12 mouse cellular contexts compared by ENCODE assay signal in genomic region chr13:85724616-85725015, GRCm38 (mm10).
"Had no signal": no experiment of that assay in that cellular context is flagged by ENCODE, and none has a peak within 500 bp of the region (broad histone marks: within the 10 kb centered on the region; RNA-seq: fewer than 3 reads in every experiment).

No protein-coding gene starts in this region.

- H3K9ac ChIP-seq: limb, embryonic 12.5 days; liver, embryonic 13.5 days; liver, postnatal 0 days; lung, embryonic 15.5 days; neural tube, embryonic 13.5 days had no signal

- H3K4me1 ChIP-seq: limb, embryonic 12.5 days; liver, embryonic 13.5 days; lung, embryonic 15.5 days; neural tube, embryonic 13.5 days had no signal

- H3K9me3 ChIP-seq: limb, embryonic 12.5 days; liver, embryonic 13.5 days; lung, embryonic 15.5 days; neural tube, embryonic 13.5 days had no signal

- H3K36me3 ChIP-seq: limb, embryonic 12.5 days; liver, embryonic 13.5 days; lung, embryonic 15.5 days; neural tube, embryonic 13.5 days had no signal

- H3K27ac ChIP-seq: left cerebral cortex, adult 2 months; limb, embryonic 12.5 days; liver, embryonic 13.5 days; lung, embryonic 15.5 days; neural tube, embryonic 13.5 days had no signal

- DNase-seq: kidney, postnatal 25 days; liver; liver, embryonic 13.5 days; liver, postnatal 0 days; lung, postnatal 14 days; midbrain, embryonic 14.5 days; right cerebral cortex, postnatal 14 days; thymus, postnatal 4 days had no signal

- H3K4me2 ChIP-seq: limb, embryonic 12.5 days; liver, embryonic 13.5 days; lung, embryonic 15.5 days; neural tube, embryonic 13.5 days had no signal

- H3K27me3 ChIP-seq: limb, embryonic 12.5 days; liver, embryonic 13.5 days; lung, embryonic 15.5 days; neural tube, embryonic 13.5 days had no signal

- H3K4me3 ChIP-seq: left cerebral cortex, adult 2 months; limb, embryonic 12.5 days; liver, embryonic 13.5 days; lung, embryonic 15.5 days; neural tube, embryonic 13.5 days had no signal

- ATAC-seq: liver, postnatal 0 days had no signal
